Mouse (Mus musculus) ES-Bruce4 (cell line): ENCODE measurements around the gene Tuba1a. TPM values are rescaled to one million over a fixed set of nuclear protein-coding genes. Genes with fewer than 3 reads are reported as not detected.
"Not testable (repeated sequence)": the region's sequence is repeated elsewhere in the genome, so short reads cannot be mapped to it uniquely, and the experiment has no call there.

ENCODE experiments used
- H3K27ac ChIP-seq: 2 replicates; pipeline ENCODE4 v1.5.1; 2012; ENCODE audit warnings: low read length, inconsistent platforms; ENCODE audit not compliant: insufficient read depth
- H3K27me3 ChIP-seq: 2 replicates; pipeline ENCODE4 v1.6.1; 2012; ENCODE audit warnings: mild to moderate bottlenecking, low read length, inconsistent platforms; ENCODE audit not compliant: control insufficient read depth, poor library complexity, insufficient read depth, severe bottlenecking
- H3K36me3 ChIP-seq: 2 replicates; pipeline ENCODE4 v1.6.1; 2012; ENCODE audit warnings: inconsistent platforms, mild to moderate bottlenecking, low read length, moderate library complexity; ENCODE audit not compliant: control insufficient read depth, poor library complexity, insufficient read depth, severe bottlenecking
- H3K4me1 ChIP-seq: one replicate; pipeline ENCODE4 v1.8.1; 2011; ENCODE audit warnings: low read length; ENCODE audit not compliant: control insufficient read depth, insufficient read depth
- H3K4me3 ChIP-seq: 2 replicates; pipeline ENCODE4 v1.5.1; 2011; ENCODE audit warnings: low read depth, mild to moderate bottlenecking, low read length
- H3K9ac ChIP-seq: 2 replicates; pipeline ENCODE4 v1.6.1; 2012; ENCODE audit warnings: low read depth, mild to moderate bottlenecking, inconsistent platforms; ENCODE audit not compliant: poor library complexity, severe bottlenecking
- H3K9me3 ChIP-seq: replicated peaks from 2 replicates; pipeline ENCODE4 v1.6.1; 2012; ENCODE audit warnings: mild to moderate bottlenecking, low read length, inconsistent platforms; ENCODE audit not compliant: control insufficient read depth, poor library complexity, insufficient read depth, severe bottlenecking
- CTCF ChIP-seq: IDR thresholded peaks from one replicate; pipeline ENCODE4 v1.8.1; 2011; ENCODE audit warnings: low read depth, low read length
- EP300 ChIP-seq: IDR thresholded peaks from 2 replicates; pipeline ENCODE4 v1.6.1; 2011; ENCODE audit warnings: low read depth, low read length; ENCODE audit not compliant: insufficient read depth
- POLR2A ChIP-seq: IDR thresholded peaks from one replicate; pipeline ENCODE4 v1.8.1; 2011; ENCODE audit warnings: low read length; ENCODE audit not compliant: insufficient read depth
- polyA plus RNA-seq: library from polyadenylated mRNA; stranded (reverse); fragments of >200 nt; gene quantifications from 2 replicates; pipeline ENCODE4 v1.2.4, GENCODE M21; 2011; ENCODE audit warnings: low read depth; ENCODE audit not compliant: missing spikeins, insufficient read depth, insufficient read length

Gene Tuba1a
- polyA plus RNA-seq, 1 experiment, result 700 TPM

DNA sequence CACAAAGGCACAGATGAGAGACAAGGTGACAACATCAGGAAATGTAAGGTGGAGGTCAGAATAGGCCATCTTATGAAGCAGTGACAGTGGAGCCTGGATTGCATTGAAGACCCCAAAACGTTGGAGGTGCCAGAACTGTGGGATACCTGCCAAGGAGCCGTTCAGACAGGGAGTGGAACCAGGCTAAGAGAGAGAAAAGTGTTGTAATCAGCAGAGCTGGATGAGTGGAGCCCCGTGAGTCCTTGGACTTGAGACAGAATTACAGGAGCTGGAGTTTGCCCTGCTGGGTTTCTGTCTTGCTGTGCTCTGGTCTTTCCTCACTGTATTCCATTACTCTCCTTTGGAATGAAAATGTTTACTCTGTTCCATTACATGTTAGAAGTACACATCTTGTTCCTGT is 30.9 kb downstream of the Tuba1a start:
- H3K9ac ChIP-seq, result no peak overlapping the region
- H3K9me3 ChIP-seq, result no peaks in the 10 kb centered on the region
- TF ChIP-seq EP300 (no peak), POLR2A (no peak), CTCF (no peak)
- no peaks in the 10 kb centered on the region for H3K4me1 ChIP-seq
- no peaks in the 10 kb centered on the region for H3K27me3 ChIP-seq
- H3K36me3 ChIP-seq, result no peaks in the 10 kb centered on the region
- no peak overlapping the region for H3K4me3 ChIP-seq
- H3K27ac ChIP-seq, result no peak overlapping the region

DNA sequence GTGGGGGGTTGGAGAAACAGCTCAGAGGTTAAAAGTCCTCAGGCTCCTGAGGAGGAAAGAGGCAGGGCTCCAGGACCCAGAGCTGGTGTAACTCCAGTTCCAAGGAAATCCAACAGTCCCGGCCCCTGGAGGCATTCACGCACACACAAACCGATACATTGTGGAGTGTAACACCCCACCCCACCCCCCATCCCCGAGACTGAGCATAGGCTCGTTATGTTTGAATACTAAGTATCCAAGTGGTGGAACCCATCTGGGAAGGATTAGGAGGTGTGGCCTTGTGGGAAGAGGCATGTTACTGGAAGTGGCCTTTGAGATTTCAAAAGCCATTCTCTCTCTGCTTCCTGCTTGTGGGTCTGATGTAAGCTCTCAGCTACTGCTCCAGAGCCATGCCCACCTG is 32.0 kb downstream of the Tuba1a start:
- TF ChIP-seq POLR2A (no peak), EP300 (no peak), CTCF (no peak)

GRCm38 (mm10) chr15:98918499-98918895 is 35.0 kb downstream of the Tuba1a start:
- not testable (repeated sequence) for H3K27me3 ChIP-seq, H3K36me3 ChIP-seq, H3K9me3 ChIP-seq, H3K4me1 ChIP-seq, H3K27ac ChIP-seq
- Histone ChIP-seq H3K4me3 (peak overlapping the region; percentile 80), H3K9ac (peak overlapping the region; percentile 72)

More for the DNA sequence above, 32.0 kb downstream of the Tuba1a start:
- Histone ChIP-seq H3K4me3 (no peak overlapping the region), H3K9me3 (no peaks in the 10 kb centered on the region), H3K27me3 (no peaks in the 10 kb centered on the region), H3K36me3 (no peaks in the 10 kb centered on the region), H3K4me1 (no peaks in the 10 kb centered on the region), H3K9ac (no peak overlapping the region), H3K27ac (no peak overlapping the region)

- Histone ChIP-seq H3K27ac (0 out of 2 replicates have a peak within 1 kb of the TSS, but pooled peaks have one; percentile 1), H3K36me3 (no peaks in the 10 kb centered on the region), H3K4me3 (peak within 1 kb of the TSS; percentile 80), H3K9ac (peak within 1 kb of the TSS; percentile 90), H3K4me1 (peaks cover 3% of the 10 kb centered on the region), H3K27me3 (no peaks in the 10 kb centered on the region), H3K9me3 (no peaks in the 10 kb centered on the region)
- TF ChIP-seq EP300, result no peak
- TF ChIP-seq POLR2A, result peak; percentile 70
Observed at GRCm38 (mm10) chr15:98917538-98918498, 35.7 kb downstream of the Tuba1a start, which contains the start of gene Lmbr1l. Gene Lmbr1l, minus strand, starts transcription at chr15:98918231.

- H3K36me3 ChIP-seq, result no peaks in the 10 kb centered on the region
- H3K9me3 ChIP-seq, result no peaks in the 10 kb centered on the region
- H3K27me3 ChIP-seq, result no peaks in the 10 kb centered on the region
- peak overlapping the region; percentile 80 for H3K4me3 ChIP-seq
- peak overlapping the region; percentile 90 for H3K9ac ChIP-seq
- peaks cover 3% of the 10 kb centered on the region for H3K4me1 ChIP-seq
- TF ChIP-seq EP300, result no peak
- no peak for TF ChIP-seq CTCF
- no peak for TF ChIP-seq POLR2A
- no peak overlapping the region for H3K27ac ChIP-seq
Observed at GRCm38 (mm10) chr15:98917091-98917490, 36.4 kb downstream of the Tuba1a start.

DNA sequence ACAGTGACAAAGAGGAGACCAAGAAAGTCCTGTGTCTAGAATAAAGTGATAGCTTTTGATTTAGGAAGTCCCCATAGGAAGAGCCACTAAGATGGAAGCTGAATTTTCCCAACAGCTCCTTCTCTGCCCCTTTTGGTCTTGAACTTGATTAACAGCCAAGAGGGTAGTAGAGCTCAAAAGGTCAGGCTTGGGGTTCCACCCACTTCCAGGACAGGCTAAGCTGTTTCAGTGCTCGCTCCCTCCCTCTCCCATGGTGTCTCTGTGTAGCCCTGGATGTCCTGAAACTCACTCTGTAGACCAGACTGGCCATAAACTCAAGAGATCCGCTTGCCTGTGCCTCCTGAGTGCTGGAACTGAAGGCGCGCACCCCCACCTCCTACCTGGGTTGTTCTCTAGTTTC is 37.5 kb downstream of the Tuba1a start:
- Histone ChIP-seq H3K4me3 (no peak overlapping the region), H3K27ac (no peak overlapping the region), H3K27me3 (no peaks in the 10 kb centered on the region), H3K4me1 (peaks cover 3% of the 10 kb centered on the region), H3K9ac (no peak overlapping the region), H3K36me3 (no peaks in the 10 kb centered on the region; the same call in 1 of the 2 replicates), H3K9me3 (no peaks in the 10 kb centered on the region)
- no peak for TF ChIP-seq CTCF
- no peak for TF ChIP-seq POLR2A
- no peak for TF ChIP-seq EP300
